Mouse (Mus musculus) CD4-positive, CD25-positive, alpha-beta regulatory T cell, adult 4 months (primary cell): ENCODE results near the gene Lysmd3. TPM values are rescaled to one million over a fixed set of nuclear protein-coding genes. Genes with fewer than 3 reads are reported as not detected.
"Not testable (repeated sequence)": the region's sequence is repeated elsewhere in the genome, so short reads cannot be mapped to it uniquely, and the experiment has no call there.

Source experiments
- ATAC-seq: one replicate; pipeline ENCODE4 v1.8.0; 2017
- polyA plus RNA-seq, 2 experiments: library from polyadenylated mRNA; unstranded; fragments of 100-300 nt; shearing (Covaris generic); gene quantifications; one replicate each; pipeline ENCODE4 v1.2.1; 2017

The Lysmd3 gene
- polyA plus RNA-seq, result 10 to 100 TPM; 17.1 to 23.7 TPM

DNA sequence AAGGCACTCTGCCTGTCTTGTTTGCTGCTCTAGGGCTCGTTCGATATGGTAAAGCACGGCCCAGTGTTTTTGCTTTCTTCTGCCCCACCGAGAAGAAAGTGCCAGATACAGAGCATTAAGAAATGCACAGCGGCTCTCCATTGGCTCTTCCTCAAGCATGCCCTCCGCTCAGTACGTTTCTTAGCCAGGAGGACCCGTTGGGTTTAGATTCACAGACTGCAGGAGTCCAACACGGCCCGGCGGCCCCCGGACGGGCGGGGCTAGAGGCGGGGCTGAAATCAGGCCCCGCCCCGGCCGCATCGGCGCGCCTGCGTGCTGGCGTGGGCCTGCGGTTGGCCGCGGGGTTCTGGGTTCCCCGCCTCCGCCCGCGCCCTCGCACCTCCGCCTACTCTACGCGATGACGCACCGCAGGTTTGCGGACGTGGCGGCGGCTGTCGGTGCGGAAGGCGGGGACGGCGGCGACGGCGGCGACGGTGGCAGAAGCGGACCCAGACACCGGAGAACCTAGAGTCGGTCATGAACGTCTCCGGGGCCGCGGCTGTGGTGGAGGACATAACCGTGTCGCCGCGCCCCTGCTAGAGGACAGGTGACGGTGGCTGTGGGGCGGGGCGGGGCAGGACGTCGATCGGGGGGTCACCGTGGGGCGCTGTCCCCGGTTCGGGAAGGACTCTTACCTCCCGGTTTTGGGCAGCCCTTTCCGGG, at the start of gene Lysmd3:
Gene Lysmd3 (plus strand): TSS at position 313 of the 702 bp plus-strand sequence.
- peak; percentile 86 for ATAC-seq

DNA sequence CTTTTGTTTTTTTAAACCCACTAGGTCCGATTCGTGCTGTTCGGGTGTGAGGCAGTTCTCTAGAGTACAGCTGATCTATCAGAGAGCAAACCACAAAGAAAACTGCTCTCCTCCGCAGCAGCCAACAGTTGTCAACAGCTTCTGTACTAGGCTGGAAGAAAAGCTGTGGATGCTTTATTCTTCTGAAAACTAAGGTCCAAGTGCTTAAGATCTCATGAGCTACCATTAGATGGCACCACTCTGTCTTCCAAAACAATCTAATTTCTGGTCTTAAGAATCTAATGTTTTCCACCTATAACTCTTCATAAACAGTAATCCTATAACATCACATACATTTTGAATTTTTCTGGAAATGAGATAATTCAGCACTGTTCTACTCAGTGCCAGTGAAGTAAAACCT, 47.1 kb upstream of the Lysmd3 start:
- ATAC-seq, result no peak

DNA sequence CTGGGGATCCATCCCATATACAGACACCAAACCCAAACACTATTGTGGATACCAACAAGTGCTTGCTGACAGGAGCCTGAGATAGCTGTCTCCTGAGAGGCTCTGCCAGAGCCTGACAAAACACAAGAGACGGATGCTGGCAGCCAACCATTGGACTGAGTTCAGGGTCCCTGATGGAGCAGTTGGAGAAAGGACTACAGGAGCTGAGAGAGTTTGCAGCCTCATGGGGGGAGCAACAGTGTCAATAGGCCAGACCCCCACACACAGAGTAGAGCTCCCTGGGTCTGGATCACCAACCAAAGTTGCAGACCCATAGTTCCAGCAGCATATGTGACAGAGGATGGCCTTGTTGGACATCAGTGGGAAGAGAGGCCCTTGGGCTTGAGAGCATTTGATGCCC, 29.6 kb upstream of the Lysmd3 start:
- ATAC-seq, result not testable (repeated sequence)

DNA sequence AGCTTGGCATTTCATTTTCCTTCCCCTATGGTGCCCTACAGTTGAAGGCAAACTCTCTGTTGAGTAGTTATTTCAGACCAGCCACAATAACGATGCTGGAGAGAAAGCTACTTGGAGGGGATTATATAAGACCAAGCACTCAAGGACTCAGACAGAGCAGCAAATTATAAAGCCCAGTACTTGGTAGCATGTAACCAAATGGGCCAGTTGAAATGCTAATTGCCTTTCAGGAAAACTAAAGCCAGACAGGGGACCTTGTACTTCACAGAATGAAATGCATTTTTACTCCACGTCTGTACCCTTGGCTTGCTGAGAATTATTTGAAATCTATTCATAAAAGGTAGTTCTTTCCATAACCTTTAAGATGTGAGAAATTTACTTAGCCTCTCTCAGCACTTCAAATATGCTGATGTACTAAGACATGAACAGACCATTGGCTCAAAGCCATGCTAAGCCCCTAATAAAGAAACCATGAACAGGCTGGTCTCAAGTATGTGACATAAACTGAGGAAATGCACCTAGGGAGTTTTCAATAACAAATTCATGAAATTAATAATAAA, 28.8 kb upstream of the Lysmd3 start:
- ATAC-seq, result no peak

DNA sequence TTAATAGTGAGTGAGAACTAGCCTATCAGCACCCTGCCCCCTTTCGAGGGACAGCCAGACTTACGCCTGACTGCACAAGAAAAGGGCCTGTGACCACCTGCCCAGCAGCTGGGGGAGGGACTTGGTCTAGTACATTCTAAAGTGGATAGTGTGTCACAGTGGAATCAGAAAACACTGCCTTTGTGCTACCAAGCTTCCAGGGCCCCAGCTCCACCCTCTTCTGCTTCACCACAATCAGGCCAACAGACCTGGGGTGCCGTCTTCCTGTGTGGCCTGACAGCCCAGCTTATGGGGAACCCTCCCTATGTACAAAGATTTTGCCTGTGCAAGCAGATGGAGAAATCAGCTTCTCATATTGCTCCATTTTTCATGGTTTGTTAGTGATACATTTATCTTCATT, 28.1 kb upstream of the Lysmd3 start:
- no peak for ATAC-seq

DNA sequence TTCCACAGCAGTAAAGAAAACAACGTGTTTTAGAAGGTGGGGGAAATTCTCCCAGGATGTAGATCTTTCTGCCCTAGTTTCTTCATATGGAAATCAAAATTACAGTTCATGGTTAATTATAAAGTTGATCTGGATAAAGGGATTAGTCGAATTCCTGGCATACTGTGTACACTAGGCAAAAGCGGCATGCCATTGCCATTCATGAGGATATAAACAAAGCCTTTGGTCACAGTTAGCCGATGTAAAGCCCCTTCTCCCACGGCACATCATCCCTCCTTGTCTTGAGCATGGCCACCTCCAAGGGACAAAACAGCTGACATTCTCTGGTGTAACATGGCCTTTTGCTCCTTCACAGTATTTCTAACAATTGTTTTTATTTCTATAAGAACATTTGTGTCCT, 26.9 kb upstream of the Lysmd3 start:
- no peak for ATAC-seq

DNA sequence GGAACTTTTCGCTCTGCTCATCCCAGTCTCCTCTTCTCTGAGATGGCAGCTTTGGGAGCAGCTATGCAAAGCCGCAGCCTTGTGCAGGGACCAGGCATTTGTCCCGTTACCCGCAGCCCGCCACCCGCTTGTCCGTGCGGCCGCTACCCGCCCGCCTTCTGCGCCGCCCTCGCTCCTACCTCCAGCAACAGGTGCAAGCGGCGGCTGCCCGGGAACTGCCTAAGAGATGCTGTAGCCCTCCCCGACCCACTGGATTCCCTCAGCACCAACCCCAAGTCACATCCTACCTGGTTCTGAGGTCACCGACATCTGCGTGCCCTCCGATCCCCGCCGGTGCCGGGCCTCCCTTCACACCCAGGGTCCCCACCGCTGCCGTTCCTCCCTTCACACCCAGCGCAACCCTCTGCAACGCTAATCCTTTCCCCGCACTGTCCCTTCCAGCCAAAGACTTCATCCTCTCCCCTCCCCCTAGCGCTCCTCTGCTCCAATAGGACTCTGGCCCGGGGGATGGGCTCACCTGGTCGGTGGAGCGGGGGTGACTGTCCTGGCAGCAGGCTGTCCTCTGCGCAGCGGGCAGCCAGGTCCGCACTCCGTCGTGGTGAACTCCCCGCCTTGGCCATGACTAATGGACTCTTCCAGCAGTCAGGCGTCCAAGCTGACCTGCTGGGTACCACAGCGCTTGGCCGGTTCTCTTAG, 24.6 kb upstream of the Lysmd3 start, which contains the start of gene Adgrv1:
Gene Adgrv1 (minus strand): TSS at position 435 of the 696 bp plus-strand sequence.
- no peak for ATAC-seq

DNA sequence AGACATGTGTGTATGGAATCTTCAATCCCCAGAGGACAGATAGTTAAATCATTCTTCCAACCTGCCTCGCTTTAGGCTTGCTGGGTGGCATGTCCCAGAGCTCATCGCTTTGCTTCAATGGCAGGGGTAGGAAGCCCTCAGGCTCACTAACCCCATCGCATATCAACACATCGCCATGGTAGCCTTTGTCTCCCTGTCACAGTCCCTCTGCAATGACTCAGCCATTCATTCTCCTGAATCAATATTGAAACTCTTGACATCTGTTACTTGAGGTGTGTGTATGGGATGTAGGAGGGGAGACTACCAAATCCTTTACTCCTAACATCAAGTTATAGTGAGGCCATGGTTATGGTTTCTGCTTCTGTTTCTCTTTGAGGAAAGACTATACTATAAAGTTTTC, 17.8 kb upstream of the Lysmd3 start:
- no peak for ATAC-seq

DNA sequence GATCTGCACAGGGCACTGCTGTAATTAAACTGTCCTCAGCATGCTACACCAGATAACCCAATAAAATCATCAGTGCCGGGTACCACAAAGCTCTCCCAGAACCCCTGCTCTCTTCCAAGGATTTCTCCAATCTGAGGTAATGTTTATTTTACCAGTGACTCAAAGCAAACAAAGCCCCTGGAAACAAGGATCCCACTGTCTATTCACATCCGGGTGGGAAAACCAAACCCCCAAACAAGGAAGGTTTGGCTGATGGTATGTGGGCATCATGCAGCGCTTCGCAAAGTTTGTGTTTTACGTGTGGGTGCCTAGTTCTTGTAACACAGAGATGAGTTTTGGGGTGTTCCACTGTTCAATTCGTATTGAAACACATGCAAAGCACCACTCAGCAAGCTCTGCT, 16.6 kb upstream of the Lysmd3 start:
- ATAC-seq, result no peak

DNA sequence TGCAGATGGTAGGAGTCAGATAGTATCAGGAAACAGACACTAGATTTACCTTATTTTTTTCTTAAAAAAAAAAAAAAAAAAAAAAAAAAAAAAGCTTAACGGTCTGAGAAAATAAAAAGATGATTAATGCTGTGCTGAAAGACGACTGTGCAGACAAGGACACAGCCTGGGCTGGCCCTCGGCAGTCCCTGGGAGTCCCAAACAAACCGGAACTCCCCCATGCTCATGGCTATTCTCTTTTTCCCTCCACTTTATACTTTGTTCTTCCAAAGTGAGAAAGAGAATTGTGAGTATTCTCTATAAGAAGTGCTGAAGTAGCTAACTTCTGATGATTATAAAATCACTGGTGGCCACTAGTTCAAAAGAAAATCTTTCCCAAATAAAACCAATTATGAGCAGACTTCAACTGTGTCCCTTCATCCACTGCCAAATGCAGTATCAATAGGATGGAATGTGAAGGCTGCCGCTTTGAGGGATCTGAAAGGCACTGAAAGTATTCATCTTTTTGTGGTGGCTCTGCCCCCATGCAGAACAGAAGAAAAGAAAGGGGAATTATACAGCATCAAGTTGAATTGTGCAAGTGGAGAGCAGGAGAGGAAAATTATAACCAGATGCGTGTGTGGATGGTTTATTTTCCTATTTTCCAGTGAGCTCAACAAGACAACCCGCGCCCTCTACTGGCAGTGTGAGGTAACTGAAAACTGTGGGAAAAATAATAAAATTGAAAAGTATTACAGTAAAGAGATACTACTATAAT, 16.0 kb upstream of the Lysmd3 start:
- ATAC-seq, result peak; percentile 71

DNA sequence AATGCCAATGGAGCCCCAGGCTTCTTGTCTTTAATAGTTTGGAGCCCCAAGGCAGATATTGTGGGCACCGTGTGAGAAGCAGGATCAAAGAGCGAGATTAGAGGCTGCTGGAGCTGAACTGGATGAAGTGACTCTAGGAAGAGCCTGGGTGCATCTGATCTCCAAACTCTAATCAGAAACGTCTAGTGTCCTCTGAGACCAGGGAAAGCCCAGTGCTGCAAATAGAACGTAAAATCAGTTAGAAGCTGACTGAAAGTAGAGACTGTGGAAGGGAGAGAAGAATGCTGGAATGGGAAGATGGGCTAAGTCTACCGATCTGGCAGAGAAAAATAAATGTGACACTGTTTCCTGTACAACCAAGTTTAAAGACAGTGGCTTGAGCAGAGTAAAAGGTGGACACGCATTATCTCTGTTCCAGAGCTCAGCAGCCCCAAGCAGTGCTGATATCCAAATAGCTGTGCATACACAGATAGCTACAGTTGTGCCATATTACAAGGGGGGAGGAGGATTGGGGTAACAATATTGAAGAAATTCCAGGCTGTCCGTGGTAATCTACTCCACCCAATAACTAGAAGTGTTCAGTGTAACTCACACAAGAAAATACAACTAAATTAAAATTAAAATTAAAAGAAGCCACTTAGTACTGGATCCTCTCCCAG, 14.8 kb upstream of the Lysmd3 start:
- no peak for ATAC-seq

DNA sequence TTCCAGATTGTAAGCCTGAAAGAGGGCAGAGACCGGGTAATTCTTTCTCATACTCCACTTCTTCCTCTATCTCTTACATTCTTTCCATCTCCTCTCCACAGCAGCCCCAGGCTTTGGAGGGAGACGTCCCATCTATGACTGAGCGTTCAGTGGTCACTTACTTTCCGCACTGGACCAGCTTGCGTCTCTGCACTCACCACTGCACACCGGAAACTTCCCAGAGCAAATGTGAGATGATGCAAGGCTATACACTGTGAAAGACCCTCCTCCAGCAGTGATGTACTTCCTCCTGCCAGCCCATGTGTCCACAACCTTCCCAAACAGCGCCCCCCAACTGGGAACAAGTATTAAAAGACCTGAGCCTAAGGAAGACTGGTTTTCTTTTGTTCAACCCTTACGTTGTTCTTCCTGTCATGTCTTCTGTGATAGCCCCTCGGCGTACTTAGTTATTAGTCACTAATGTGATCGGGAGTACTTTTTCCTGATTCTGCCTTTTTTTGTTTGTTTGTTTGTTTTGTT, 13.4 kb upstream of the Lysmd3 start:
- ATAC-seq, result no peak

DNA sequence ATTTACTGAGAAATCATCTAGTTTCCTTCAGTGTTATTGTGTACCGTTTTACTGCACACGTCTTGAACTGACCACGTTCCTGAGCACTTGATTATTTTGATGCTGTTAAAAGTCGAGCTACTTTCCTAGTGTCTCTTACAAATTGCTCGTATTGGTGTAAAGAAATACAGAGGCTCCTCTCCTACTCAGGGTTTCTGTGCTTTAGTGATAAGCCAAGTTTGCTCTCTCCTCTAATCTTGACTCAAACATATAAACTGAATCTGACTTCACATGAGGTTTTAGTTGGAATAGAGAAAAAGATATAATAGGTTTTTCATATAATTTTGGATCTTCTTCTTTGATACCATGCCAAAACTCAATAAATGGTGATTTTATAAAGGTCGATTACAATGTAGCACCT, 11.1 kb upstream of the Lysmd3 start:
- no peak for ATAC-seq

DNA sequence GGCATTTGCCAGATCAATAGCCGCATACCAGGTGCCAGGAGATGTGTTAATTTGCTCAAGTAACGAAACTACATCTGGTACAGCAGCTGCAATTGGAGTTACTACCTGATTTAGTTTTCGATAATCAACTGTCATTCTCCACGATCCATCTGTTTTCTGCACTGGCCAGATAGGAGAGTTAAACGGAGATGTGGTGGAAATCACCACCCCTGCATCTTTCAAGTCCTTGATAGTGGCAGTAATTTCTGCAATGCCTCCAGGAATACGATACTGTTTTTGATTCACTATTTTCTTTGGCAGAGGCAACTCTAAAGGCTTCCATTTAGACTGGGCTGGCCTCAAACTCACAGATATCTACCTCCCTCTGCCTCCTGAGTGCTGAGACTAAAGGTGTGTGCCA, 7.1 kb upstream of the Lysmd3 start:
- not testable (repeated sequence) for ATAC-seq

DNA sequence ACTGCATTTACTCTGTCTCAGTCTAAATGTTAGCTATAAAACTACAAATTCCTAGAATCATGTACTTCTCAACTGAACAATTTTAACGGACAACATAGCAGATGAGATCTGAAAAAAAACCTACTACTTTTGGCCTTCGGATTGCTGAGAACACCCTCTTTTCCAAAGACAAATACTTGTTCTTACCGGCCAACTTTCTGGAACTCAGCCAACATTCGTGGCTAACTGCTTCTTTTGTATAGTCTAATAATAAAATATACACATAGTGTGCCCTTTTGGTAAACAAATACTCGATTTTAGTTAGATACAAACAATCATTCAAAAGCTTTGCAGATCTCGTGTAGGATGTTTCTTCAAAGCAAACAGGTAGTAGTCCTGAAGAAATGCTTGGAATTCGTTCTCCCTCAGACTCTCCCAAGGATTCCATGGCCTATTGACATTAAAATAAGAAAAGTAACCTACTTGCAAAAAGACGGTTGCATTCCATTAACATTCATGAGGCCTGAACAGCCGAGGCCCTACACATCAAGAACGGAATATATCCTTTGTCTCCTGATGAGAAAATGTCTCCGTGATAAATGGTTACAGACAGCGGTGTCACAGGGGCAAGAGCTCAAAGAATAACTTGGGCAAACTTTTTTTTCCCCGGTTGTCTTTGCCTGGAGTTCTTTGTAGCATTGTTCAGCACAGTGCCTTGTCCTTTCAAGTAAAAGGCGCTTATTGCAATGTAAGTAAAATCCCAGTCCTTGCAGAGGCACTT, 1.2 kb upstream of the Lysmd3 start:
- ATAC-seq, result no peak

DNA sequence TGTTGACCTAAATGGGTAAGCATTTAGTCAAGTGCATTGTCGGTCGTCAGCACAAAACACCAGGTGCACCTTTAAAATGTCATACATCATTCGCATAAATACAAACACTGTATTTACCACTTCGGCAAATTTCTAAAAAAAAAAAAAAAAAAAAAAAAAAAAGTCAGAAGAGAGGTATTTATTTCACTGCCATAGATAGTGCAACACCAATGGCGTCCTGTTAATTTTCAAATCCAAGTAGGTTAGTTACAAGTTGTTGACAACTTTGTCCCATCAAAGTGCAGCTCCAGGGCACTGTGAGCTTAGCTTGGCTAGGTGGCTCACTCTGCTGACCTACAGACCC, 484 bp upstream of the Lysmd3 start:
- peak; percentile 12 for ATAC-seq

DNA sequence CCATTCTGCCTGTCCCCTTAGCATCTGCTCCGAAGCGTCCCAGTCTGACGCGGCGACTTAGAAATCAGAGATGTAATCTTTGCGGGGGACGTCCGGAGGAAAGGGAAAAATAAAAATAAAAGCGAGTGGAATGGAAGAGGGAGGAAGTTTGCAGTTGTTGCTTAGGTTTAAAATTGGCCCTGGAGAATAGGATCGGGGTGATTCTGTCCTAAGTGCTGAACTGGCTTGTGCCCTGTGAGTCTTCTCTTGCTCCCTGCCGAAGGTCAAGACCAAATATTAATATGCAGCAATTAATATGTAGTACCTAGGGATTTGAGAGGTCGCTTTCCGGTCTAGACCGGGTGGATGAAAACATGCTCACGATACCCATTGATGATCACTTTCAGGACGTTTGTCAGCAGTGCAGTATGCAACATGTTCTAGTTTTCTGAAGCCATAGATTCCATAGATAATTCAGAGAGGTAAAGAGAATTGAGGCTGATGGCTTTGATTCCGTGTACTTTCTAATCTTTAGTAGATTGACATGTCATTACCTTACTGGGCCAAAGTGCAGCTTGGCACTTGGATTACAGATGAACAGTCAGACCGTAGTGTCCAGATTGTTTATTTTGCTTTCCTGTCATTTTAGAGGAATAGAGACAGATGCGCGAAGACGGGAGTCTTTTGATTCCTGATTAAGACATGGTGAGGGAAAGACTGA, 740 bp downstream of the Lysmd3 start:
- peak; percentile 14 for ATAC-seq

DNA sequence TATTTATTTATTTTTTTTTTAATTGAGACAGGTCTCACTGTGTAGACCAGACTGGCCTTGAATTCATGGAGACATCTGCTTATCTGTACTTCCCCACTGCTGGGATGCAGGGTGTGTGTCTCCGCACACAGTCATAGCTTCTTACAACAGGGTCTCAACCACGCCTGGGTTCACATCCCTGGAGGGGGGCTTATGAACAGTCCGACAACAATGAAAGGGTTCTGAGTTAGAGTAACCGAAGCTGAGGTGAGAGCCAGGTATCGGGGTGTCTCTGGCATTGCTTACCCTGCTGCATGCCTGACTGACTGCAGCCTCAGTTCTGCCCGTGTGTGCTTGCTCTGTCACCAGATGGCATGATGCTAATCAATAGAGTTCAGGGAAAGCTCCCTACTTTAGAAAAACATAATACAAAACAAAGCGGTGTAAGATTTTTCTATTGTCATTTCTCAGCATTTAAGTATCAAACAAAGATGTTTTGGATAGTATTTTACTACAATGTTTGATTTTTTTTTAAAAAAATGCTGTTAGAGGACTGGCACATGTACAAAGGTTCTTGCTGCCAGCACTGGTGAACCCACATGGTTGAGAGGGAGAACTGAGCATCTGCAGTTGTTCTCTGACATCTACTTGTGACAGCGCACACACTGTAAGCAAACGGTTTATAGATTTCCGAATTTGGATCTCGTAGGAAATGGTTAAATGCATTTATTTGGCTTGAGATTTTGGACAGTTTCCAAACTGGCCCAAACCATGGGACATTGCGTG, 6.3 kb downstream of the Lysmd3 start:
- no peak for ATAC-seq

DNA sequence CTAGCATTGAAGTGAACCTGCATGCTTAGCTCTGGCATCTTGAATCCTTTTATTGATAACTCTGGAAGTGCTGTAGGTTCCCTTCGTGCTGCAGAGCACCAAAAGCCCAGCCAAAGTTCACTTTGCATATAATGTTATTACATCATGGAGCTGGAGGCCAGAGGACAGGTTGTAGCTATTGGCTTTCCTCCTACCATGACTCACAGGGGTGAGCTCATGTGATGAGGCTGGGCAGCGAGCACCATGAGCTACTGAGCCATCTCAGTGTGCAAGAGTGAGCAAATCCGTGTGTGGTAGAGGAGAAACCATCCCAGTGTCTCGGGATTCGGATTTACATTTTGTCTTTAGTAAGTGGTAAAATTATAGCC, 6.9 kb downstream of the Lysmd3 start:
- no peak for ATAC-seq

DNA sequence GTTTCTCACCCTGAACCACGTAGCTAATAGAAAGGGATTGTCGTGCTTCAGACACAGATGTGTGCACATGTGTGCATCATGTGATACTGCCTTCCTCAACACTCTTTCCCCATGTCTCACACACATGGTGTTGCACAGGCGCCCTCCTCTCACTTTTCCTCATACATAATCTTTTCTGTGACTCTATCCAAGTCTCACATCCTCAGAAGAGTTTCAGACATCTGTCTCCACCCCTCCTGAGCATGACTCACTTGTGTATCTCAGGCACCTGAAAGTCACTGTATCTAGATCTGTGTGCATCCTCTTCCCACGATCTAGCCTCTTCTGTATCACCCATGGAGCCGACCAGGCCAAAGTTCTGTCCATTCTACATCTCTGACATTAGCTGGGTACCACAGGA, 10.2 kb downstream of the Lysmd3 start:
- no peak for ATAC-seq
